In the genomic region with DNA sequence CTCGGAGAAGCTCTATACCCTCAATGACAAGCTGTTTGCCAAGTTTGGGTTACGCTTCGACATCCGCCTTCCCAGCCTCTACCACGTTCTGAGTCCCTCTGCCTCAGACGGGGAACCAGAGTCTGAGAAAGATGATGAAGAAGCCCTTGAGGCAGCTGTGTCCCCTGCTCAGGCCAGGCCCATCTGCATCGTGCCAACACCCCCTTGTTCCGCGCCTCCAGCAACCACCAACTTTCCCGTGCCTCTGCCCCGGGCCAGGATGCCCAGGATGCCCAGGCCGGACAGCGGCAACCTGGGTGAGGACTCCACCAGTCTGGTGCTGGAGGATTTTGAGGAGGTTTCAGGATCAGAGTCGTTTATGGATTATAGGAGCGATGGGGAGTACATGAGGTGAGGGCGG, we compare ENCODE assay signal across 20 mouse cellular contexts. TPM values are rescaled to one million over a fixed set of nuclear protein-coding genes. Genes with fewer than 3 reads are reported as not detected.
DNase-seq lines count a peak whose midpoint lies in the region; ATAC-seq and TF ChIP-seq lines count a peak whose summit lies in the region.
"Had no signal": no experiment of that assay in that cellular context is flagged by ENCODE, and none has a peak within 500 bp of the region (broad histone marks: within the 10 kb centered on the region; RNA-seq: fewer than 3 reads in every experiment).

No protein-coding gene starts in this region.

- intact Hi-C loops in heart, adult 2 months (cut with DNase I): no loop called here
- intact Hi-C loops in heart, postnatal 14 days (cut with DNase I): loop anchor here (1.0 kb wide), 1 partner anchor 26 kb away; no protein-coding TSS in a partner anchor

- H3K9me3 ChIP-seq in lung, embryonic 14.5 days (ENCODE audit: low read depth, low read length): no peaks in the 10 kb centered on the region
- H3K9me3 ChIP-seq in embryonic facial prominence, embryonic 13.5 days: no peaks in the 10 kb centered on the region
- H3K9me3 ChIP-seq in liver, postnatal 0 days (ENCODE audit: low read length): no peaks in the 10 kb centered on the region
- H3K9me3 ChIP-seq: intestine, embryonic 15.5 days; midbrain, embryonic 12.5 days had no signal

- H3K9ac ChIP-seq in heart, adult 2 months (ENCODE audit: low read depth, low read length): no peak overlapping the region; the same call in 1 of the 2 replicates
- H3K9ac ChIP-seq in lung, embryonic 14.5 days: no peak overlapping the region
- no peak overlapping the region for H3K9ac ChIP-seq in embryonic facial prominence, embryonic 13.5 days
- H3K9ac ChIP-seq in liver, postnatal 0 days (replicated peaks): peak overlapping the region; percentile 48
- H3K9ac ChIP-seq: intestine, embryonic 15.5 days; midbrain, embryonic 12.5 days had no signal

- no peak for ATAC-seq in lung, embryonic 14.5 days (ENCODE audit: insufficient read depth)
- ATAC-seq in embryonic facial prominence, embryonic 13.5 days (ENCODE audit: insufficient number of reproducible peaks, insufficient read depth, low FRiP score, low TSS enrichment, low read depth): no peak
- ATAC-seq in liver, postnatal 0 days: no peak
- ATAC-seq: intestine, embryonic 15.5 days; Patski had no signal

- H3K27me3 ChIP-seq in heart, adult 2 months (ENCODE audit: control insufficient read depth, insufficient read depth, low read length): no peaks in the 10 kb centered on the region
- H3K27me3 ChIP-seq in lung, embryonic 14.5 days (ENCODE audit: insufficient read depth, low read length): no peaks in the 10 kb centered on the region
- no peaks in the 10 kb centered on the region for H3K27me3 ChIP-seq in embryonic facial prominence, embryonic 13.5 days
- H3K27me3 ChIP-seq in liver, postnatal 0 days (ENCODE audit: insufficient read depth, low read length): no peaks in the 10 kb centered on the region
- H3K27me3 ChIP-seq in kidney, adult 2 months (replicated peaks; ENCODE audit: control insufficient read depth, insufficient read depth, low read length): no peaks in the 10 kb centered on the region
- H3K27me3 ChIP-seq: intestine, embryonic 15.5 days; midbrain, embryonic 12.5 days; Patski had no signal

- peak overlapping the region; percentile 49 for H3K27ac ChIP-seq in heart, adult 2 months
- no peak overlapping the region for H3K27ac ChIP-seq in lung, embryonic 14.5 days (ENCODE audit: low read depth)
- H3K27ac ChIP-seq in embryonic facial prominence, embryonic 13.5 days: no peak overlapping the region
- peak overlapping the region; percentile 66 for H3K27ac ChIP-seq in liver, postnatal 0 days (ENCODE audit: low read depth)
- H3K27ac ChIP-seq in kidney, adult 2 months (ENCODE audit: insufficient read depth, low read depth, low read length): no peak overlapping the region
- H3K27ac ChIP-seq: intestine, embryonic 15.5 days; midbrain, embryonic 12.5 days had no signal

- no peak for TF ChIP-seq EP300 in heart, adult 2 months (IDR thresholded peaks at IDR 0.05; ENCODE audit: insufficient read depth, low read depth, low read length)
- TF ChIP-seq EP300 in liver, postnatal 0 days (IDR thresholded peaks at IDR 0.05; ENCODE audit: low read depth): no peak

- no peak for TF ChIP-seq CTCF in heart, adult 2 months (IDR thresholded peaks at IDR 0.05)
- no peak for TF ChIP-seq CTCF in lung, embryonic 14.5 days (IDR thresholded peaks at IDR 0.05; ENCODE audit: low read depth)
- TF ChIP-seq CTCF in liver, postnatal 0 days (IDR thresholded peaks at IDR 0.05; ENCODE audit: low read depth): no peak
- TF ChIP-seq CTCF in kidney, adult 2 months (conservative IDR thresholded peaks at IDR 0.05; ENCODE audit: insufficient read depth, insufficient read length, low read depth, low read length): no peak

- peak overlapping the region; percentile 12; the same call in 1 of the 2 replicates for H3K4me3 ChIP-seq in heart, adult 2 months
- H3K4me3 ChIP-seq in lung, embryonic 14.5 days (ENCODE audit: low read depth, low read length): no peak overlapping the region
- peak overlapping the region; percentile 3; the same call in 1 of the 2 replicates for H3K4me3 ChIP-seq in embryonic facial prominence, embryonic 13.5 days
- peak overlapping the region; percentile 56 for H3K4me3 ChIP-seq in liver, postnatal 0 days (ENCODE audit: low read depth, low read length)
- no peak overlapping the region for H3K4me3 ChIP-seq in kidney, adult 2 months (ENCODE audit: insufficient read depth, low read depth, low read length)
- H3K4me3 ChIP-seq: intestine, embryonic 15.5 days; midbrain, embryonic 12.5 days had no signal

- no peak for DNase-seq in heart, adult 2 months
- DNase-seq in heart, postnatal 14 days: no peak
- no peak for DNase-seq in lung, embryonic 14.5 days
- no peak for DNase-seq in lung, postnatal 4 days
- DNase-seq in liver, postnatal 0 days: no peak
- no peak for DNase-seq in layer of hippocampus, postnatal 36 days
- no peak for DNase-seq in kidney, adult 2 months
- DNase-seq: adrenal gland, adult 8-10 months; gastrocnemius, postnatal 10 days; lung, postnatal 10 days; thymus, postnatal 14 days had no signal

- H3K79me2 ChIP-seq in heart, adult 2 months (replicated peaks; ENCODE audit: control insufficient read depth, insufficient read depth, low read length): no peaks in the 10 kb centered on the region

- TF ChIP-seq POLR2A in heart, adult 2 months (IDR thresholded peaks at IDR 0.05; ENCODE audit: insufficient read depth, low read depth, low read length): no peak
- no peak for TF ChIP-seq POLR2A in kidney, adult 2 months (IDR thresholded peaks at IDR 0.05; ENCODE audit: low read depth, low read length)

- H3K4me2 ChIP-seq in lung, embryonic 14.5 days: 0 out of 2 replicates have a peak overlapping the region, but pooled peaks have one; percentile 22
- 0 out of 2 replicates have a peak overlapping the region, but pooled peaks have one; percentile 11 for H3K4me2 ChIP-seq in embryonic facial prominence, embryonic 13.5 days
- peak overlapping the region; percentile 76 for H3K4me2 ChIP-seq in liver, postnatal 0 days (ENCODE audit: low read depth, low read length)
- H3K4me2 ChIP-seq: intestine, embryonic 15.5 days; midbrain, embryonic 12.5 days had no signal

- 65% methylated on average over 16 of the region's 16 CpGs for WGBS in heart, adult 2 months
- WGBS in lung, embryonic 14.5 days: 84% methylated on average over 16 of the region's 16 CpGs
- WGBS in embryonic facial prominence, embryonic 13.5 days: 85% methylated on average over 16 of the region's 16 CpGs
- WGBS in liver, postnatal 0 days (ENCODE audit: insufficient replicate concordance): 80% methylated on average over 16 of the region's 16 CpGs
- WGBS in kidney, adult 2 months: 89% methylated on average over 16 of the region's 16 CpGs

- H3K4me1 ChIP-seq in heart, adult 2 months (ENCODE audit: control insufficient read depth, insufficient read depth, low read length): peaks cover 16% of the 10 kb centered on the region
- no peaks in the 10 kb centered on the region for H3K4me1 ChIP-seq in lung, embryonic 14.5 days (ENCODE audit: insufficient read depth)
- peaks cover 18% of the 10 kb centered on the region for H3K4me1 ChIP-seq in embryonic facial prominence, embryonic 13.5 days
- peaks cover 38% of the 10 kb centered on the region for H3K4me1 ChIP-seq in liver, postnatal 0 days (ENCODE audit: insufficient read depth)
- no peaks in the 10 kb centered on the region for H3K4me1 ChIP-seq in kidney, adult 2 months (ENCODE audit: control insufficient read depth, insufficient read depth, low read length)

- H3K36me3 ChIP-seq in heart, adult 2 months (ENCODE audit: control insufficient read depth, insufficient read depth, low read length): peaks cover 7% of the 10 kb centered on the region
- no peaks in the 10 kb centered on the region for H3K36me3 ChIP-seq in lung, embryonic 14.5 days (ENCODE audit: insufficient read depth)
- no peaks in the 10 kb centered on the region for H3K36me3 ChIP-seq in embryonic facial prominence, embryonic 13.5 days
- peaks cover 5% of the 10 kb centered on the region; the same call in 1 of the 2 replicates for H3K36me3 ChIP-seq in liver, postnatal 0 days (replicated peaks; ENCODE audit: insufficient read depth, low read length)
- no peaks in the 10 kb centered on the region for H3K36me3 ChIP-seq in kidney, adult 2 months (ENCODE audit: control insufficient read depth, insufficient read depth, low read length)
- H3K36me3 ChIP-seq: intestine, embryonic 15.5 days; midbrain, embryonic 12.5 days had no signal

RNA-seq across cellular contexts. Expression of a gene that starts 11.9 kb away (rescaled TPM):
- 100 to 1,000 TPM; 462 to 476 TPM for total RNA-seq in heart, adult 2 months (2021)
- polyA plus RNA-seq in heart, adult 2 months (2012; rRNA removed): 695 and 745 TPM in 2 replicates
- total RNA-seq in heart, postnatal 14 days (2021): 100 to 1,000 TPM; 542 to 580 TPM
- 1.0 and 5.2 TPM in 2 replicates for polyA plus RNA-seq in lung, embryonic 14.5 days (2014; fragmentation: Nextera tagmentation; extraction: Ambion mirVana)
- 1.6 and 2.1 TPM in 2 replicates for polyA plus RNA-seq in embryonic facial prominence, embryonic 13.5 days (2015; fragmentation: Nextera tagmentation; extraction: Ambion mirVana)
- polyA plus RNA-seq in liver, postnatal 0 days (2015; fragmentation: Nextera tagmentation; extraction: Ambion mirVana): 10.8 and 12.6 TPM in 2 replicates
- under 1 TPM; 0.50 to 0.63 TPM for total RNA-seq in layer of hippocampus, postnatal 36 days (2021)
- 1.5 TPM in 2 replicates for polyA plus RNA-seq in kidney, adult 2 months (2012; rRNA removed)

RNA-seq across cellular contexts. Expression of a gene that starts 27.1 kb away (rescaled TPM):
- not detected for total RNA-seq in heart, adult 2 months (2021)
- polyA plus RNA-seq in heart, adult 2 months (2012; rRNA removed): not detected in 2 replicates
- 1 to 10 TPM in 1 of 2 experiments, not detected in 1; 1.2 TPM for total RNA-seq in heart, postnatal 14 days (2021)
- polyA plus RNA-seq in lung, embryonic 14.5 days (2014; fragmentation: Nextera tagmentation; extraction: Ambion mirVana): not detected in 2 replicates
- polyA plus RNA-seq in embryonic facial prominence, embryonic 13.5 days (2015; fragmentation: Nextera tagmentation; extraction: Ambion mirVana): not detected in 2 replicates
- not detected in 2 replicates for polyA plus RNA-seq in liver, postnatal 0 days (2015; fragmentation: Nextera tagmentation; extraction: Ambion mirVana)
- not detected for total RNA-seq in layer of hippocampus, postnatal 36 days (2021)
- polyA plus RNA-seq in kidney, adult 2 months (2012; rRNA removed): not detected in 2 replicates
- total RNA-seq: common myeloid progenitor, adult 5-6 weeks; gastrocnemius, postnatal 10 days; layer of hippocampus, adult 18-20 months; left cerebral cortex, postnatal 14 days; neutrophil, adult 5-6 weeks had no signal
- polyA plus RNA-seq: C2C12; midbrain, embryonic 12.5 days; Patski had no signal

RNA-seq across cellular contexts. Expression of a gene that starts 27.1 kb away (rescaled TPM):
- 100 to 1,000 TPM; 295 to 358 TPM for total RNA-seq in heart, adult 2 months (2021)
- polyA plus RNA-seq in heart, adult 2 months (2012; rRNA removed): 190 and 221 TPM in 2 replicates
- total RNA-seq in heart, postnatal 14 days (2021): 100 to 1,000 TPM; 227 to 256 TPM
- polyA plus RNA-seq in lung, embryonic 14.5 days (2014; fragmentation: Nextera tagmentation; extraction: Ambion mirVana): 126 and 149 TPM in 2 replicates
- 104 and 105 TPM in 2 replicates for polyA plus RNA-seq in embryonic facial prominence, embryonic 13.5 days (2015; fragmentation: Nextera tagmentation; extraction: Ambion mirVana)
- 274 and 276 TPM in 2 replicates for polyA plus RNA-seq in liver, postnatal 0 days (2015; fragmentation: Nextera tagmentation; extraction: Ambion mirVana)
- 100 to 1,000 TPM; 120 to 146 TPM for total RNA-seq in layer of hippocampus, postnatal 36 days (2021)
- polyA plus RNA-seq in kidney, adult 2 months (2012; rRNA removed): 126 and 170 TPM in 2 replicates

RNA-seq across cellular contexts. Expression of a gene that starts 32.0 kb away (rescaled TPM):
- not detected for total RNA-seq in heart, adult 2 months (2021)
- 0.20 TPM in 1 of 2 replicates, not detected in the other for polyA plus RNA-seq in heart, adult 2 months (2012; rRNA removed)
- total RNA-seq in heart, postnatal 14 days (2021): under 1 TPM; 0.10 TPM
- polyA plus RNA-seq in lung, embryonic 14.5 days (2014; fragmentation: Nextera tagmentation; extraction: Ambion mirVana): 0.12 and 0.14 TPM in 2 replicates
- polyA plus RNA-seq in embryonic facial prominence, embryonic 13.5 days (2015; fragmentation: Nextera tagmentation; extraction: Ambion mirVana): 0.08 and 0.52 TPM in 2 replicates
- polyA plus RNA-seq in liver, postnatal 0 days (2015; fragmentation: Nextera tagmentation; extraction: Ambion mirVana): 0.04 TPM in 1 of 2 replicates, not detected in the other
- total RNA-seq in layer of hippocampus, postnatal 36 days (2021): 1 to 10 TPM in 1 of 2 experiments, under 1 TPM in 1; 0.95 to 1.4 TPM
- 0.39 and 0.50 TPM in 2 replicates for polyA plus RNA-seq in kidney, adult 2 months (2012; rRNA removed)
- total RNA-seq: common myeloid progenitor, adult 5-6 weeks; neutrophil, adult 5-6 weeks had no signal

RNA-seq across cellular contexts. Expression of a gene that starts 59.0 kb away (rescaled TPM):
- 1 to 10 TPM; 6.8 to 8.8 TPM for total RNA-seq in heart, adult 2 months (2021)
- polyA plus RNA-seq in heart, adult 2 months (2012; rRNA removed): 9.6 and 13.6 TPM in 2 replicates
- 10 to 100 TPM; 10.4 to 13.6 TPM for total RNA-seq in heart, postnatal 14 days (2021)
- 0.14 TPM in 1 of 2 replicates, not detected in the other for polyA plus RNA-seq in lung, embryonic 14.5 days (2014; fragmentation: Nextera tagmentation; extraction: Ambion mirVana)
- polyA plus RNA-seq in embryonic facial prominence, embryonic 13.5 days (2015; fragmentation: Nextera tagmentation; extraction: Ambion mirVana): 0.20 and 0.69 TPM in 2 replicates
- 49.8 and 55.8 TPM in 2 replicates for polyA plus RNA-seq in liver, postnatal 0 days (2015; fragmentation: Nextera tagmentation; extraction: Ambion mirVana)
- under 1 TPM; 0.63 to 0.92 TPM for total RNA-seq in layer of hippocampus, postnatal 36 days (2021)
- polyA plus RNA-seq in kidney, adult 2 months (2012; rRNA removed): 26.8 and 27.4 TPM in 2 replicates
- total RNA-seq: common myeloid progenitor, adult 5-6 weeks had no signal

Comparison
In these comparisons a context has a peak if more than half of its experiments do, and no peak if none do; other contexts are left out.
1. H3K27ac ChIP-seq: peak in heart, adult 2 months (single experiment) and liver, postnatal 0 days (single experiment); none in lung, embryonic 14.5 days (single experiment), embryonic facial prominence, embryonic 13.5 days (single experiment) and kidney, adult 2 months (single experiment).
2. H3K4me3 ChIP-seq: peak in heart, adult 2 months (single experiment), embryonic facial prominence, embryonic 13.5 days (single experiment) and liver, postnatal 0 days (single experiment); none in lung, embryonic 14.5 days (single experiment) and kidney, adult 2 months (single experiment).
3. H3K4me2 ChIP-seq: peak in every context shown above with its lines; median percentile 76 in liver, postnatal 0 days; 22 in lung, embryonic 14.5 days; 11 in embryonic facial prominence, embryonic 13.5 days.
4. RNA of a gene that starts 11.9 kb away (polyA plus RNA-seq): 695 to 745 TPM in heart, adult 2 months; 10.8 to 12.6 TPM in liver, postnatal 0 days, 1.6 to 2.1 TPM in embryonic facial prominence, embryonic 13.5 days, 1.5 TPM in kidney, adult 2 months and 1.0 to 5.2 TPM in lung, embryonic 14.5 days; every median in the first group is over 10 times any median in the second.